Mouse (Mus musculus) CH12.LX (cell line): ENCODE results near the gene Ninl. TPM values are rescaled to one million over a fixed set of nuclear protein-coding genes. Genes with fewer than 3 reads are reported as not detected.

Experiments used
- DNase-seq: peaks from one replicate; pipeline ENCODE4 v3.0.0-alpha.2; 2013; ENCODE audit errors: extremely low read depth
- H3K27ac ChIP-seq: 2 replicates; pipeline ENCODE4 v1.5.1; 2012; ENCODE audit warnings: low read depth, mild to moderate bottlenecking, control low read depth, moderate library complexity; ENCODE audit not compliant: insufficient read depth
- H3K27me3 ChIP-seq: replicated peaks from 2 replicates; pipeline ENCODE3; 2012; ENCODE audit warnings: inconsistent platforms
- H3K36me3 ChIP-seq, 2 experiments: replicated peaks in 1 of 2; 2 replicates each; pipeline versions ENCODE3 to v1.6.1; 2012; ENCODE audit warnings: inconsistent platforms in 1 of 2, low read length in 1 of 2, mild to moderate bottlenecking in 1 of 2, mixed read lengths in 1 of 2, moderate library complexity in 1 of 2; ENCODE audit not compliant: control insufficient read depth in 1 of 2, insufficient read depth in 1 of 2
- H3K4me1 ChIP-seq, 2 experiments: 2 replicates each; pipeline ENCODE4 v1.6.1; 2012; ENCODE audit warnings: inconsistent platforms in 1 of 2, moderate library complexity in 1 of 2; ENCODE audit not compliant: insufficient read depth in 2 of 2, control insufficient read depth in 1 of 2
- H3K4me2 ChIP-seq: 2 replicates; pipeline ENCODE4 v1.6.1; 2012; ENCODE audit warnings: low read depth, mild to moderate bottlenecking, control low read depth; ENCODE audit not compliant: poor library complexity, insufficient read depth, severe bottlenecking
- H3K4me3 ChIP-seq, 3 experiments: fragments of 150-350 bp in 1 of 3; sonication (generic) in 1 of 3; replicated peaks in 1 of 3; 2 replicates each; pipeline versions ENCODE3 to v1.5.1; 2011 to 2012; ENCODE audit warnings: low read depth in 2 of 3, low read length in 2 of 3, mild to moderate bottlenecking in 2 of 3, moderate library complexity in 2 of 3, control low read depth in 1 of 3, improper control_type of control experiment in 1 of 3, inconsistent platforms in 1 of 3, mixed read lengths in 1 of 3; ENCODE audit not compliant: poor library complexity in 1 of 3
- H3K79me2 ChIP-seq: replicated peaks from 2 replicates; pipeline ENCODE4 v1.6.1; 2012; ENCODE audit warnings: mild to moderate bottlenecking, moderate library complexity; ENCODE audit not compliant: control insufficient read depth, poor library complexity, insufficient read depth, severe bottlenecking; ENCODE audit errors: extremely low read depth
- H3K9ac ChIP-seq: 2 replicates; pipeline ENCODE4 v1.6.1; 2012; ENCODE audit warnings: low read depth, mild to moderate bottlenecking, control low read depth, moderate library complexity; ENCODE audit not compliant: insufficient read depth
- H3K9me3 ChIP-seq: replicated peaks from 2 replicates; pipeline ENCODE3; 2012; ENCODE audit warnings: low read length, inconsistent platforms, mixed read lengths
- CTCF ChIP-seq, 2 experiments: IDR thresholded peaks in 1 of 2; conservative IDR thresholded peaks in 1 of 2; 2 replicates each; pipeline ENCODE4 v1.5.1; 2011 to 2012; ENCODE audit warnings: low read depth in 2 of 2, low read length in 2 of 2, improper control_type of control experiment in 1 of 2, inconsistent platforms in 1 of 2, mild to moderate bottlenecking in 1 of 2, moderate library complexity in 1 of 2
- E2F4 ChIP-seq: IDR thresholded peaks from 2 replicates; pipeline ENCODE4 v1.6.1; 2011; ENCODE audit warnings: low read depth, low read length, improper control_type of control experiment; ENCODE audit not compliant: insufficient replicate concordance
- ELF1 ChIP-seq: IDR thresholded peaks from 2 replicates; pipeline ENCODE4 v1.6.1; 2014; ENCODE audit warnings: low read depth, mild to moderate bottlenecking, inconsistent platforms, low read length, improper control_type of control experiment
- ETS1 ChIP-seq: conservative IDR thresholded peaks from 2 replicates; pipeline ENCODE4 v1.6.1; 2012; ENCODE audit warnings: low read depth, mild to moderate bottlenecking, inconsistent platforms, low read length, improper control_type of control experiment, moderate library complexity
- HCFC1 ChIP-seq: IDR thresholded peaks from 2 replicates; pipeline ENCODE4 v1.6.1; 2012; ENCODE audit warnings: low read depth, mild to moderate bottlenecking, inconsistent platforms, low read length, improper control_type of control experiment
- JUN ChIP-seq: IDR thresholded peaks from 2 replicates; pipeline ENCODE4 v1.6.1; 2011; ENCODE audit warnings: low read depth, mild to moderate bottlenecking, low read length, improper control_type of control experiment, moderate library complexity; ENCODE audit not compliant: insufficient read depth
- KAT2A ChIP-seq: IDR thresholded peaks from 2 replicates; pipeline ENCODE4 v1.6.1; 2012; ENCODE audit warnings: low read length, improper control_type of control experiment, inconsistent platforms; ENCODE audit not compliant: insufficient replicate concordance
- MAZ ChIP-seq: IDR thresholded peaks from 2 replicates; pipeline ENCODE4 v1.6.1; 2012; ENCODE audit warnings: low read depth, mild to moderate bottlenecking, inconsistent platforms, low read length, improper control_type of control experiment, moderate library complexity
- MXI1 ChIP-seq: IDR thresholded peaks from 2 replicates; pipeline ENCODE4 v1.6.1; 2011; ENCODE audit warnings: mild to moderate bottlenecking, low read depth, low read length, improper control_type of control experiment
- MYC ChIP-seq: IDR thresholded peaks from 2 replicates; pipeline ENCODE4 v1.6.1; 2011; ENCODE audit warnings: low read depth, mild to moderate bottlenecking, improper control_type of control experiment, low read length
- POLR2AphosphoS2 ChIP-seq: IDR thresholded peaks from 2 replicates; pipeline ENCODE4 v1.6.1; 2011; ENCODE audit warnings: low read depth, low read length, improper control_type of control experiment
- RAD21 ChIP-seq: IDR thresholded peaks from 2 replicates; pipeline ENCODE4 v1.6.1; 2011; ENCODE audit warnings: low read depth, mild to moderate bottlenecking, low read length, improper control_type of control experiment, moderate library complexity
- SMC3 ChIP-seq: IDR thresholded peaks from 2 replicates; pipeline ENCODE4 v1.6.1; 2011; ENCODE audit warnings: low read depth, low read length, improper control_type of control experiment
- UBTF ChIP-seq: IDR thresholded peaks from 2 replicates; pipeline ENCODE4 v1.6.1; 2012; ENCODE audit warnings: low read depth, mild to moderate bottlenecking, inconsistent platforms, low read length, improper control_type of control experiment, moderate library complexity
- USF2 ChIP-seq: conservative IDR thresholded peaks from 2 replicates; pipeline ENCODE4 v1.6.1; 2011; ENCODE audit warnings: low read depth, low read length, improper control_type of control experiment
- ZC3H11A ChIP-seq: IDR thresholded peaks from 2 replicates; pipeline ENCODE4 v1.6.1; 2012; ENCODE audit warnings: low read depth, mild to moderate bottlenecking, inconsistent platforms, low read length, improper control_type of control experiment
- ZKSCAN1 ChIP-seq: IDR thresholded peaks from 2 replicates; pipeline ENCODE4 v1.6.1; 2012; ENCODE audit warnings: low read depth, inconsistent platforms, low read length, improper control_type of control experiment, borderline replicate concordance
- dilution Hi-C: fragments of 300-500 bp; cut with MboI; formaldehyde crosslinking; loops from 2 replicates; pipeline ENCODE4 v1.14.3; 2020; ENCODE audit warnings: low sequenced_read_pairs; ENCODE audit not compliant: extremely low pct_unique_long_range_greater_than_20kb, extremely low pct_ligation_motif_present
- in situ Hi-C: fragments of 300-500 bp; cut with MboI; formaldehyde crosslinking; loops from 3 replicates; pipeline ENCODE4 v1.14.3; 2019; ENCODE audit warnings: low sequenced_read_pairs, low pct_ligation_motif_present, low pct_unique_long_range_greater_than_20kb, mixed read lengths
- polyA plus RNA-seq: library from polyadenylated mRNA; unstranded; fragments of >175 nt; gene quantifications from 2 replicates; pipeline ENCODE4 v1.2.1, GENCODE M21; 2012; ENCODE audit warnings: low read depth; ENCODE audit not compliant: insufficient read length
- total RNA-seq, 2 experiments: library from RNA; depleted of rRNA; stranded (reverse); fragments of 300-350 nt in 1 of 2; fragments of >200 nt in 1 of 2; gene quantifications; 2 replicates each; pipeline ENCODE4 v1.2.3; 2012 to 2014

The Ninl gene
- total and polyA plus RNA-seq, 3 experiments, result 1.8 to 6.6 (median 3.5) TPM

- Histone ChIP-seq H3K9me3 (no peaks in the 10 kb centered on the region), H3K27me3 (no peaks in the 10 kb centered on the region), H3K36me3 (peaks cover 0 to 5% of the 10 kb centered on the region in 2 experiments), H3K27ac (no peak overlapping the region), H3K9ac (no peak overlapping the region), H3K4me3 (no peak overlapping the region), H3K4me2 (no peak overlapping the region), H3K4me1 (peaks cover 2 to 5% of the 10 kb centered on the region in 2 experiments; a peak in 1 of 4 replicates), H3K79me2 (no peaks in the 10 kb centered on the region)
- no peak for TF ChIP-seq SMC3
- no peak for TF ChIP-seq ETS1
- TF ChIP-seq POLR2AphosphoS2, result no peak
- TF ChIP-seq ZKSCAN1, result no peak
- no peak for TF ChIP-seq ELF1
- TF ChIP-seq HCFC1, result no peak
- TF ChIP-seq UBTF, result no peak
- no peak for TF ChIP-seq KAT2A
- no peak for TF ChIP-seq ZC3H11A
- no peak for TF ChIP-seq MAZ
- in situ Hi-C loops, result no loop called here
- DNase-seq, result no peak
- dilution Hi-C loops, result no loop called here
These were observed 61.5 kb downstream of the Ninl start for GRCm38 (mm10) chr2:150977676-150978075.

- no peaks in the 10 kb centered on the region for H3K27me3 ChIP-seq
- dilution Hi-C loops (no loop called here), in situ Hi-C loops (no loop called here)
- H3K79me2 ChIP-seq, result no peaks in the 10 kb centered on the region
- no peak overlapping the region for H3K4me3 ChIP-seq
- no peak for DNase-seq
- H3K4me2 ChIP-seq, result no peak overlapping the region
- peaks cover 2 to 5% of the 10 kb centered on the region in 2 experiments; a peak in 1 of 4 replicates for H3K4me1 ChIP-seq
- no peak overlapping the region for H3K9ac ChIP-seq
- no peak overlapping the region for H3K27ac ChIP-seq
- H3K36me3 ChIP-seq, result peaks cover 0 to 5% of the 10 kb centered on the region in 2 experiments
- TF ChIP-seq CTCF (conservative IDR thresholded peaks at IDR 0.05 in 1 of 2, IDR thresholded peaks at IDR 0.05 in 1 of 2; ENCODE audit: low read depth in 2 of 2, low read length in 2 of 2), result no peak
- TF ChIP-seq RAD21, result no peak
- TF ChIP-seq MYC, result no peak
- no peak for TF ChIP-seq E2F4
- TF ChIP-seq MXI1, result no peak
- no peak for TF ChIP-seq JUN
- no peak for TF ChIP-seq USF2
- TF ChIP-seq ZC3H11A, result no peak
- TF ChIP-seq POLR2AphosphoS2, result no peak
- TF ChIP-seq UBTF, result no peak
- no peak for TF ChIP-seq MAZ
- no peaks in the 10 kb centered on the region for H3K9me3 ChIP-seq
These were observed 62.3 kb downstream of the Ninl start for GRCm38 (mm10) chr2:150976871-150977270.
